Mouse (Mus musculus) liver, embryonic 11.5 days (tissue): ENCODE data around the gene Poc1b. TPM values are rescaled to one million over a fixed set of nuclear protein-coding genes. Genes with fewer than 3 reads are reported as not detected.
A peak's percentile ranks its signal among the peaks of the same experiment; 100 is the strongest.

Experiments
- ATAC-seq: fragments of 200-750 bp; cut with Nextera tagmentation; replicated peaks from 2 replicates; pipeline ENCODE4 v1.8.0; 2017; ENCODE audit warnings: moderate number of reproducible peaks, mild to moderate bottlenecking, moderate TSS enrichment, moderate library complexity; ENCODE audit not compliant: low FRiP score
- DNase-seq: peaks from one replicate; pipeline ENCODE4 v3.0.0-alpha.2; 2017; ENCODE audit warnings: low spot score
- H3K27ac ChIP-seq: fragments of 300-500 bp; sonication (generic); 2 replicates; pipeline ENCODE4 v1.5.1; 2014; ENCODE audit warnings: mild to moderate bottlenecking, low read depth, low read length, control low read depth
- H3K27me3 ChIP-seq: fragments of 300-500 bp; sonication (generic); replicated peaks from 2 replicates; pipeline ENCODE4 v1.6.1; 2014; ENCODE audit warnings: low read length, mixed read lengths; ENCODE audit not compliant: control insufficient read depth, insufficient read depth
- H3K36me3 ChIP-seq: fragments of 300-500 bp; sonication (generic); 2 replicates; pipeline ENCODE4 v1.6.1; 2014; ENCODE audit warnings: mild to moderate bottlenecking, low read length, moderate library complexity, mixed read lengths; ENCODE audit not compliant: control insufficient read depth, insufficient read depth
- H3K4me1 ChIP-seq: fragments of 300-500 bp; sonication (generic); replicated peaks from 2 replicates; pipeline ENCODE4 v1.6.1; 2014; ENCODE audit warnings: low read length, mixed read lengths; ENCODE audit not compliant: control insufficient read depth, insufficient read depth
- H3K4me2 ChIP-seq: fragments of 300-500 bp; sonication (generic); 2 replicates; pipeline ENCODE4 v1.6.1; 2014; ENCODE audit warnings: mild to moderate bottlenecking, control low read depth, moderate library complexity
- H3K4me3 ChIP-seq: fragments of 300-500 bp; sonication (generic); 2 replicates; pipeline ENCODE4 v1.5.1; 2014; ENCODE audit warnings: low read depth, low read length, control low read depth
- H3K9ac ChIP-seq: fragments of 300-500 bp; sonication (generic); 2 replicates; pipeline ENCODE4 v1.6.1; 2014; ENCODE audit warnings: low read depth, low read length, control low read depth
- H3K9me3 ChIP-seq: fragments of 300-500 bp; sonication (generic); 2 replicates; pipeline ENCODE4 v1.6.1; 2016; ENCODE audit warnings: low read length, inconsistent platforms, mixed read lengths; ENCODE audit not compliant: control insufficient read depth
- WGBS: fragments of 180-500 bp; shearing (Covaris S2); extraction: QIAGEN DNeasy Blood & Tissue Kit; methylation state at CpG from one replicate; pipeline ENCODE4 v1.1.7; 2014; 5-methylcytosine and 5-hydroxymethylcytosine counted together
- polyA plus RNA-seq: library from polyadenylated mRNA; unstranded; fragments of >200 nt; fragmentation: Nextera tagmentation; extraction: Ambion mirVana; gene quantifications from 2 replicates; pipeline ENCODE4 v1.2.1, GENCODE M21; 2014

Poc1b gene
- polyA plus RNA-seq, 1 experiment from 2014 or later, result 19.0 TPM

DNA sequence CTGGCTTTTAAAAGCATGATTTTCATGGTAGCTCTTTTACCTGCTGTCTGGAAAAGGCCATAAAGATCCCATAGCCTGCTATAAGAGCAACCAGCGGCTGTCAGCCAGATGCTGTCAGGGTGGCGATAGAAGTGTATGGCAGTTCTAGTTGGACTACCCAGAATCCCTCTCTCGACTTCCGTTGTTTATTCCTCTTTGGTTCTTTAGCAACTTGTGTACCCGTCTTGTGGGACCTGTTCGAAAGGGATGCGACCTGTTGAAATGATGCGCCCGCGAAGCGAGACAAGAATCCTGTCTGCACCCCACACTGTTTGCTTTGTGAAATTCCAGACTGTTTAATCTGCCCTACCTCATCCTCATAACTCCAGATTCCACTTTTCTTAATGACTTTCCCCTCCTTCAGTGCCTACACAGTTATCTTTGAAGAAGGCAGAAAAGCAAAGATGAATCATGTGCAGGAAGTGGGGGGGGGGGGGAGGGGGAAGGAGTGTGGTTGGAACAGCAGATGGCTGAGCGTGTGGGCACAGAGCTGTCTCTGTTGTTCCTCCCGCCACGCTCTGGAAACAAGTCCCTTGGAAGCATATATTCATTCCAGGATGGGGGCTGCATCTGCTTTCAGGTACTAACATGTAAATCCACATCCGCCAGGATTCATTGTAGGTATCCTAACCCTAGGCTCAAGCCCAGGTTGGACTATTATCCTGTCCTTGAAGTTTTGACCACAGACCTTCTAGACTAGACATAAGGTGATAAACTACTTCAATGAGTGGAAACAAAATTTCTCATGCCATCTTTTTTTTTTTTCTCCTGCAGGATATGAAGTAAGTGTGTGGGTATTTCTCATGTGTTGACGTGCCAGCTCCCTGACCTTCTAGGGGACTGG is 135.2 kb downstream of the Poc1b start:
- Histone ChIP-seq H3K9me3 (no peaks in the 10 kb centered on the region), H3K4me2 (no peak overlapping the region), H3K27me3 (no peaks in the 10 kb centered on the region), H3K27ac (peak overlapping the region; percentile 11), H3K9ac (no peak overlapping the region), H3K36me3 (no peaks in the 10 kb centered on the region), H3K4me3 (no peak overlapping the region), H3K4me1 (peaks cover 8% of the 10 kb centered on the region)
- WGBS, result 49% methylated on average over 16 of the region's 16 CpGs
- no peak for DNase-seq
- ATAC-seq, result peak; percentile 41; the same call in 1 of the 2 replicates

GRCm38 (mm10) chr10:99242721-99243120 is 135.9 kb downstream of the Poc1b start:
- ATAC-seq, result no peak
- H3K4me3 ChIP-seq, result no peak overlapping the region
- H3K27me3 ChIP-seq, result no peaks in the 10 kb centered on the region
- H3K9me3 ChIP-seq, result no peaks in the 10 kb centered on the region
- no peak overlapping the region for H3K27ac ChIP-seq
- H3K36me3 ChIP-seq, result no peaks in the 10 kb centered on the region
- no peak for DNase-seq
- no peak overlapping the region for H3K9ac ChIP-seq
- 83% methylated on average over 10 of the region's 10 CpGs for WGBS
- peaks cover 8% of the 10 kb centered on the region for H3K4me1 ChIP-seq
- H3K4me2 ChIP-seq, result no peak overlapping the region

- WGBS, result 66% methylated on average over 5 of the region's 5 CpGs
- Histone ChIP-seq H3K27ac (no peak overlapping the region), H3K9me3 (no peaks in the 10 kb centered on the region)
Observed at GRCm38 (mm10) chr10:99243907-99244489, 137.2 kb downstream of the Poc1b start.

GRCm38 (mm10) chr10:99244655-99245260 is 137.9 kb downstream of the Poc1b start:
- H3K27ac ChIP-seq, result no peak overlapping the region
- no peaks in the 10 kb centered on the region for H3K9me3 ChIP-seq
- DNase-seq (no peak), ATAC-seq (no peak)
- H3K27me3 ChIP-seq, result no peaks in the 10 kb centered on the region
- peaks cover 8% of the 10 kb centered on the region for H3K4me1 ChIP-seq
- WGBS, result 43% methylated on average over 7 of the region's 7 CpGs
- no peaks in the 10 kb centered on the region for H3K36me3 ChIP-seq
- H3K4me3 ChIP-seq, result no peak overlapping the region
- no peak overlapping the region for H3K4me2 ChIP-seq
- H3K9ac ChIP-seq, result no peak overlapping the region

More at GRCm38 (mm10) chr10:99243907-99244489, 137.2 kb downstream of the Poc1b start:
- DNase-seq (no peak), ATAC-seq (no peak)
- H3K4me1 ChIP-seq, result peaks cover 8% of the 10 kb centered on the region
- no peak overlapping the region for H3K4me2 ChIP-seq
- H3K36me3 ChIP-seq, result no peaks in the 10 kb centered on the region
- H3K9ac ChIP-seq, result no peak overlapping the region
- H3K4me3 ChIP-seq, result no peak overlapping the region
- no peaks in the 10 kb centered on the region for H3K27me3 ChIP-seq

GRCm38 (mm10) chr10:99246797-99247508 is 140.1 kb downstream of the Poc1b start:
- no peak overlapping the region for H3K27ac ChIP-seq
- H3K36me3 ChIP-seq, result no peaks in the 10 kb centered on the region
- H3K9me3 ChIP-seq, result no peaks in the 10 kb centered on the region
- H3K9ac ChIP-seq, result no peak overlapping the region
- no peak overlapping the region for H3K4me2 ChIP-seq
- no peak overlapping the region for H3K4me3 ChIP-seq
- H3K27me3 ChIP-seq, result no peaks in the 10 kb centered on the region
- WGBS, result 78% methylated on average over 20 of the region's 20 CpGs
- H3K4me1 ChIP-seq, result peaks cover 8% of the 10 kb centered on the region
- ATAC-seq (no peak), DNase-seq (no peak)

Other genes with a start within 250 kb of the Poc1b start
- gene Atp2b1, start 192.6 kb upstream of the Poc1b start, polyA plus RNA-seq, result 67.4 and 71.9 TPM in 2 replicates
- gene Galnt4, start 1.1 kb downstream of the Poc1b start, polyA plus RNA-seq, result 7.0 and 7.8 TPM in 2 replicates
- 0.14 TPM in 1 of 2 replicates, not detected in the other for gene Phxr2, start 19.3 kb downstream of the Poc1b start, polyA plus RNA-seq
- 37.6 and 40.3 TPM in 2 replicates for gene Dusp6, start 156.2 kb downstream of the Poc1b start, polyA plus RNA-seq